Mouse (Mus musculus): ENCODE measurements around the gene Rps15. TPM values are rescaled to one million over a fixed set of nuclear protein-coding genes. Genes with fewer than 3 reads are reported as not detected.

Rps15 gene
- polyA plus RNA-seq, 1 experiment, result 2,641 TPM

GRCm38 (mm10) chr10:80281921-80282371, 10.3 kb upstream of the Rps15 start:
- no peak overlapping the region for H3K9ac ChIP-seq (ENCODE audit: low read depth, poor library complexity, severe bottlenecking)
- no peak overlapping the region for H3K27ac ChIP-seq (ENCODE audit: insufficient read depth, low read length)
- H3K4me3 ChIP-seq (ENCODE audit: low read depth, low read length), result no peak overlapping the region

GRCm38 (mm10) chr10:80282481-80283441, 9.5 kb upstream of the Rps15 start:
- no peak overlapping the region for H3K27ac ChIP-seq (ENCODE audit: insufficient read depth, low read length)
- H3K27me3 ChIP-seq (ENCODE audit: control insufficient read depth, insufficient read depth, low read length, poor library complexity, severe bottlenecking), result no peaks in the 10 kb centered on the region
- H3K36me3 ChIP-seq (ENCODE audit: control insufficient read depth, insufficient read depth, low read length, poor library complexity, severe bottlenecking), result peaks cover 58% of the 10 kb centered on the region
- no peaks in the 10 kb centered on the region for H3K4me1 ChIP-seq (ENCODE audit: control insufficient read depth, insufficient read depth, low read length)
- no peak overlapping the region for H3K9ac ChIP-seq (ENCODE audit: low read depth, poor library complexity, severe bottlenecking)
- H3K4me3 ChIP-seq (ENCODE audit: low read depth, low read length), result no peak overlapping the region
- H3K9me3 ChIP-seq (replicated peaks; ENCODE audit: control insufficient read depth, insufficient read depth, low read length, poor library complexity, severe bottlenecking), result no peaks in the 10 kb centered on the region
- TF ChIP-seq POLR2A (IDR thresholded peaks at IDR 0.05; ENCODE audit: insufficient read depth, low read length) (no peak), EP300 (IDR thresholded peaks at IDR 0.05; ENCODE audit: insufficient read depth, low read depth, low read length) (no peak)

More at GRCm38 (mm10) chr10:80281921-80282371, 10.3 kb upstream of the Rps15 start:
- Histone ChIP-seq H3K27me3 (ENCODE audit: control insufficient read depth, insufficient read depth, low read length, poor library complexity, severe bottlenecking) (no peaks in the 10 kb centered on the region), H3K4me1 (ENCODE audit: control insufficient read depth, insufficient read depth, low read length) (no peaks in the 10 kb centered on the region), H3K9me3 (replicated peaks; ENCODE audit: control insufficient read depth, insufficient read depth, low read length, poor library complexity, severe bottlenecking) (no peaks in the 10 kb centered on the region), H3K36me3 (ENCODE audit: control insufficient read depth, insufficient read depth, low read length, poor library complexity, severe bottlenecking) (peaks cover 62% of the 10 kb centered on the region)
- TF ChIP-seq CTCF (IDR thresholded peaks at IDR 0.05; ENCODE audit: low read depth, low read length) (no peak), EP300 (IDR thresholded peaks at IDR 0.05; ENCODE audit: insufficient read depth, low read depth, low read length) (no peak), POLR2A (IDR thresholded peaks at IDR 0.05; ENCODE audit: insufficient read depth, low read length) (no peak)

- H3K4me3 ChIP-seq (ENCODE audit: low read depth, low read length), result no peak overlapping the region
Measured at GRCm38 (mm10) chr10:80285222-80286070, 6.8 kb upstream of the Rps15 start.

GRCm38 (mm10) chr10:80288097-80288496, 4.2 kb upstream of the Rps15 start:
- H3K36me3 ChIP-seq (ENCODE audit: control insufficient read depth, insufficient read depth, low read length, poor library complexity, severe bottlenecking), result peaks cover 37% of the 10 kb centered on the region
- no peak overlapping the region for H3K4me3 ChIP-seq (ENCODE audit: low read depth, low read length)
- TF ChIP-seq CTCF (IDR thresholded peaks at IDR 0.05; ENCODE audit: low read depth, low read length), result no peak
- TF ChIP-seq POLR2A (IDR thresholded peaks at IDR 0.05; ENCODE audit: insufficient read depth, low read length), result no peak
- TF ChIP-seq EP300 (IDR thresholded peaks at IDR 0.05; ENCODE audit: insufficient read depth, low read depth, low read length), result no peak
- no peaks in the 10 kb centered on the region for H3K9me3 ChIP-seq (replicated peaks; ENCODE audit: control insufficient read depth, insufficient read depth, low read length, poor library complexity, severe bottlenecking)
- no peaks in the 10 kb centered on the region for H3K27me3 ChIP-seq (ENCODE audit: control insufficient read depth, insufficient read depth, low read length, poor library complexity, severe bottlenecking)
- no peaks in the 10 kb centered on the region for H3K4me1 ChIP-seq (ENCODE audit: control insufficient read depth, insufficient read depth, low read length)
- H3K27ac ChIP-seq (ENCODE audit: insufficient read depth, low read length), result no peak overlapping the region
- no peak overlapping the region for H3K9ac ChIP-seq (ENCODE audit: low read depth, poor library complexity, severe bottlenecking)

More at GRCm38 (mm10) chr10:80285222-80286070, 6.8 kb upstream of the Rps15 start:
- H3K4me1 ChIP-seq (ENCODE audit: control insufficient read depth, insufficient read depth, low read length), result no peaks in the 10 kb centered on the region
- no peaks in the 10 kb centered on the region for H3K9me3 ChIP-seq (replicated peaks; ENCODE audit: control insufficient read depth, insufficient read depth, low read length, poor library complexity, severe bottlenecking)
- H3K27me3 ChIP-seq (ENCODE audit: control insufficient read depth, insufficient read depth, low read length, poor library complexity, severe bottlenecking), result no peaks in the 10 kb centered on the region
- no peak overlapping the region for H3K9ac ChIP-seq (ENCODE audit: low read depth, poor library complexity, severe bottlenecking)
- TF ChIP-seq EP300 (IDR thresholded peaks at IDR 0.05; ENCODE audit: insufficient read depth, low read depth, low read length) (no peak), POLR2A (IDR thresholded peaks at IDR 0.05; ENCODE audit: insufficient read depth, low read length) (no peak), CTCF (IDR thresholded peaks at IDR 0.05; ENCODE audit: low read depth, low read length) (no peak)
- peaks cover 49% of the 10 kb centered on the region for H3K36me3 ChIP-seq (ENCODE audit: control insufficient read depth, insufficient read depth, low read length, poor library complexity, severe bottlenecking)
- no peak overlapping the region for H3K27ac ChIP-seq (ENCODE audit: insufficient read depth, low read length)

GRCm38 (mm10) chr10:80288657-80289056, 3.6 kb upstream of the Rps15 start:
- H3K9ac ChIP-seq (ENCODE audit: low read depth, poor library complexity, severe bottlenecking), result no peak overlapping the region
- TF ChIP-seq POLR2A (IDR thresholded peaks at IDR 0.05; ENCODE audit: insufficient read depth, low read length), result no peak
- peak; percentile 45 for TF ChIP-seq CTCF (IDR thresholded peaks at IDR 0.05; ENCODE audit: low read depth, low read length)
- H3K4me1 ChIP-seq (ENCODE audit: control insufficient read depth, insufficient read depth, low read length), result no peaks in the 10 kb centered on the region
- no peaks in the 10 kb centered on the region for H3K27me3 ChIP-seq (ENCODE audit: control insufficient read depth, insufficient read depth, low read length, poor library complexity, severe bottlenecking)
- no peaks in the 10 kb centered on the region for H3K9me3 ChIP-seq (replicated peaks; ENCODE audit: control insufficient read depth, insufficient read depth, low read length, poor library complexity, severe bottlenecking)
- no peak overlapping the region for H3K27ac ChIP-seq (ENCODE audit: insufficient read depth, low read length)
- no peak overlapping the region for H3K4me3 ChIP-seq (ENCODE audit: low read depth, low read length)
- peaks cover 39% of the 10 kb centered on the region for H3K36me3 ChIP-seq (ENCODE audit: control insufficient read depth, insufficient read depth, low read length, poor library complexity, severe bottlenecking)
